8 mouse cellular contexts compared by ENCODE assay signal in the genomic region with DNA sequence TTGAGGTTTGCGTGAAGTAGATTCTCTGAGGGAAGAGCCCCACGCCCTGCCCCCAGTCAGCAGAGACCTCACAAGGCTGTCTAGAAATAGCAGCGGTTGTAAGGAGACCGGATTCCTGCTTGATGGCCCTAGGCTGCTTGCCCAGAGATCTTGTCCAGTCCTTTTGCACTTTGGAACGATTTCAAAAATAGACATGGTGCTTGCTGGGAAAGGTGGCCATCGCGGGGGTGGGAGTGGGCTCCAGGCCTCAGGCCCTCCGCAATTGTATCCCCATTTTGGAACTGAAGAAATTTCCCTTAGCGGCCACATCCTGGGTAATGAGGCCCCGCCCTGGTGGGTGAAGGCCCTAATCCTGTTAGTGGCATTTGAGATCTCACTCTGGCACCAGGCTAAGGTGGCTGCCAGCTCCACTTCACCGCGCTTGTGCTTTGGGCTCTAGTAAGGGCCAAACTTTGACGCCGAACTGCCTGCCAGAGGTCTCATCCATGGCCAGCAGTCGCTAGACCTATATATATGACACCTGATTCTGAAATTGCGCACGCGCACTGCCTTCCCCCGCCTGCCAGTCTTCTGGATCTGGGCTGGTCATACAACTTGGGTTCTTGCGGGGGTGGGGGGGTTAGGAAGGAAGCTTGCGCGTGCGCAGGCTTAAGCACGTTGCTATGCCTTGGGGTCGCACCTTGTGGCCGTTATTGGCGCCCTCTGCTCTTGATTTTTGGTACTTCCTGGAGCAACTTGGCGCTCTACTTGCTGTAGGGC. TPM values are rescaled to one million over a fixed set of nuclear protein-coding genes. Genes with fewer than 3 reads are reported as not detected.
A peak's percentile ranks its signal among the peaks of the same experiment; 100 is the strongest.
DNase-seq lines count a peak whose midpoint lies in the region; ATAC-seq and TF ChIP-seq lines count a peak whose summit lies in the region.

No protein-coding gene starts in this region.

- H3K4me1 ChIP-seq in cerebellum, adult 2 months (ENCODE audit: control insufficient read depth, insufficient read depth, low read length), result no peaks in the 10 kb centered on the region; the same call in 1 of the 2 replicates

- ATAC-seq in hematopoietic stem cell, adult 5-6 weeks (replicated peaks in 1 of 2; ENCODE audit: insufficient read depth in 1 of 2, low FRiP score in 2 of 2, low TSS enrichment in 1 of 2, low read depth in 1 of 2, poor library complexity in 2 of 2, severe bottlenecking in 2 of 2), result peak; percentile 46 to 47

- 5% methylated on average over 28 of the region's 28 CpGs for WGBS in cerebellum, adult 2 months

- H3K27ac ChIP-seq in cerebellum, adult 2 months (ENCODE audit: insufficient read depth, low read length), result peak overlapping the region; percentile 72

- DNase-seq in NIH3T3 (ENCODE audit: low read depth), result peak; percentile 89
- DNase-seq in cerebellum, adult 2 months, result peak; percentile 64 to 68
- peak; percentile 83 for DNase-seq in forelimb bud, embryonic 11.5 days (ENCODE audit: low read depth, low spot score)
- peak; percentile 9 for DNase-seq in layer of hippocampus, adult 9-10 months (ENCODE audit: low spot score)
- peak; percentile 72 for DNase-seq in lung, postnatal 10 days
- DNase-seq in retina, adult 2 months (ENCODE audit: low read depth, low spot score), result peak; percentile 64
- peak; percentile 84 for DNase-seq in thymus, postnatal 14 days

- no peaks in the 10 kb centered on the region for H3K27me3 ChIP-seq in cerebellum, adult 2 months (ENCODE audit: control insufficient read depth, insufficient read depth, low read length)

- TF ChIP-seq CTCF in cerebellum, adult 2 months (IDR thresholded peaks at IDR 0.05; ENCODE audit: borderline replicate concordance, insufficient read depth, low read depth, low read length), result no peak; the same call in 1 of the 2 replicates

- H3K4me3 ChIP-seq in cerebellum, adult 2 months (replicated peaks; ENCODE audit: insufficient read depth, low read depth, low read length), result peak overlapping the region; percentile 93

- peak; percentile 31; the same call in 1 of the 2 replicates for TF ChIP-seq POLR2A in cerebellum, adult 2 months (IDR thresholded peaks at IDR 0.05; ENCODE audit: borderline replicate concordance, insufficient read depth, low read length)

RNA-seq across cellular contexts. Expression of a gene that starts 5.4 kb away (rescaled TPM):
- 209 and 227 TPM in 2 replicates for polyA plus RNA-seq in cerebellum, adult 2 months (2012; rRNA removed)
- 290 and 314 TPM in 2 replicates for total RNA-seq in hematopoietic stem cell, adult 5-6 weeks (2017)

RNA-seq across cellular contexts. Expression of a gene that starts 14.3 kb away (rescaled TPM):
- polyA plus RNA-seq in cerebellum, adult 2 months (2012; rRNA removed), result not detected in 2 replicates
- 4.6 TPM in 1 of 2 replicates, not detected in the other for total RNA-seq in hematopoietic stem cell, adult 5-6 weeks (2017)

RNA-seq across cellular contexts. Expression of a gene that starts 50.8 kb away (rescaled TPM):
- 33.2 and 33.8 TPM in 2 replicates for polyA plus RNA-seq in cerebellum, adult 2 months (2012; rRNA removed)
- total RNA-seq in hematopoietic stem cell, adult 5-6 weeks (2017), result 77.6 and 92.8 TPM in 2 replicates

RNA-seq across cellular contexts. Expression of a gene that starts 50.8 kb away (rescaled TPM):
- 20.8 and 21.7 TPM in 2 replicates for polyA plus RNA-seq in cerebellum, adult 2 months (2012; rRNA removed)
- 31.6 and 42.5 TPM in 2 replicates for total RNA-seq in hematopoietic stem cell, adult 5-6 weeks (2017)

Comparison
In these comparisons a context has a peak if more than half of its experiments do, and no peak if none do; other contexts are left out.
1. Peak in every context shown above with its lines: DNase-seq, ATAC-seq, H3K4me3 ChIP-seq and H3K27ac ChIP-seq.
2. DNase-seq: peak in every context shown above with its lines; median percentile 89 in NIH3T3; 84 in thymus, postnatal 14 days; 83 in forelimb bud, embryonic 11.5 days; 72 in lung, postnatal 10 days; 66 in cerebellum, adult 2 months; 64 in retina, adult 2 months; 9 in layer of hippocampus, adult 9-10 months.